Mouse (Mus musculus): ENCODE data around the gene Slc22a15.
A peak's percentile ranks its signal among the peaks of the same experiment; 100 is the strongest.
"Not testable (repeated sequence)": the region's sequence is repeated elsewhere in the genome, so short reads cannot be mapped to it uniquely, and the experiment has no call there.

The Slc22a15 gene

GRCm38 (mm10) chr3:101861856-101862255 is 62.4 kb downstream of the Slc22a15 start:
- DNase-seq (ENCODE audit: low spot score): no peak

GRCm38 (mm10) chr3:101860151-101860550 is 64.1 kb downstream of the Slc22a15 start:
- DNase-seq (ENCODE audit: low spot score): no peak

GRCm38 (mm10) chr3:101859740-101860139 is 64.5 kb downstream of the Slc22a15 start:
- DNase-seq (ENCODE audit: low spot score): no peak

- no peak for DNase-seq (ENCODE audit: low spot score)
These were observed 70.2 kb downstream of the Slc22a15 start for GRCm38 (mm10) chr3:101854075-101854474.

GRCm38 (mm10) chr3:101851363-101851762 is 72.9 kb downstream of the Slc22a15 start:
- DNase-seq (ENCODE audit: low spot score): no peak

- no peak for DNase-seq (ENCODE audit: low spot score)
These were observed 75.4 kb downstream of the Slc22a15 start, which contains the start of gene Mab21l3 for GRCm38 (mm10) chr3:101848816-101849215. Mab21l3 (minus strand) TSS chr3:101848959.

GRCm38 (mm10) chr3:101846096-101846495 is 78.2 kb downstream of the Slc22a15 start:
- no peak for DNase-seq (ENCODE audit: low spot score)

- DNase-seq (ENCODE audit: low spot score): no peak
These were observed 81.7 kb downstream of the Slc22a15 start for GRCm38 (mm10) chr3:101842372-101843094.

GRCm38 (mm10) chr3:101839327-101839726 is 84.9 kb downstream of the Slc22a15 start:
- DNase-seq (ENCODE audit: low spot score): no peak

- no peak for DNase-seq (ENCODE audit: low spot score)
These were observed 87.3 kb downstream of the Slc22a15 start for GRCm38 (mm10) chr3:101836971-101837370.

GRCm38 (mm10) chr3:101836532-101836931 is 87.7 kb downstream of the Slc22a15 start:
- no peak for DNase-seq (ENCODE audit: low spot score)

GRCm38 (mm10) chr3:101836045-101836444 is 88.2 kb downstream of the Slc22a15 start:
- peak; percentile 68 for DNase-seq (ENCODE audit: low spot score)

GRCm38 (mm10) chr3:101831189-101831858 is 92.9 kb downstream of the Slc22a15 start:
- DNase-seq (ENCODE audit: low spot score): no peak

GRCm38 (mm10) chr3:101829881-101830616 is 94.2 kb downstream of the Slc22a15 start:
- no peak for DNase-seq (ENCODE audit: low spot score)

- no peak for DNase-seq (ENCODE audit: low spot score)
These were observed 95.7 kb downstream of the Slc22a15 start for GRCm38 (mm10) chr3:101828595-101828994.

GRCm38 (mm10) chr3:101827220-101827715 is 97.0 kb downstream of the Slc22a15 start:
- no peak for DNase-seq (ENCODE audit: low spot score)

- no peak for DNase-seq (ENCODE audit: low spot score)
These were observed 99.9 kb downstream of the Slc22a15 start for GRCm38 (mm10) chr3:101824338-101824737.

- no peak for DNase-seq (ENCODE audit: low spot score)
These were observed 102.2 kb downstream of the Slc22a15 start for GRCm38 (mm10) chr3:101822052-101822451.

- not testable (repeated sequence) for DNase-seq (ENCODE audit: low spot score)
These were observed 103.5 kb downstream of the Slc22a15 start for GRCm38 (mm10) chr3:101820708-101821107.

GRCm38 (mm10) chr3:101816006-101816405 is 108.2 kb downstream of the Slc22a15 start:
- no peak for DNase-seq (ENCODE audit: low spot score)

GRCm38 (mm10) chr3:101814790-101815189 is 109.5 kb downstream of the Slc22a15 start:
- no peak for DNase-seq (ENCODE audit: low spot score)

- peak; percentile 54 for DNase-seq (ENCODE audit: low spot score)
These were observed 111.8 kb downstream of the Slc22a15 start for GRCm38 (mm10) chr3:101812341-101812962.
